Mouse (Mus musculus) cerebellum, adult 18-20 months (tissue): Measurements from ENCODE around the gene Synpo2.

Source experiments
- DNase-seq, 2 experiments: peaks; one replicate each; pipeline ENCODE4 v3.0.0; 2021

The Synpo2 gene

DNA sequence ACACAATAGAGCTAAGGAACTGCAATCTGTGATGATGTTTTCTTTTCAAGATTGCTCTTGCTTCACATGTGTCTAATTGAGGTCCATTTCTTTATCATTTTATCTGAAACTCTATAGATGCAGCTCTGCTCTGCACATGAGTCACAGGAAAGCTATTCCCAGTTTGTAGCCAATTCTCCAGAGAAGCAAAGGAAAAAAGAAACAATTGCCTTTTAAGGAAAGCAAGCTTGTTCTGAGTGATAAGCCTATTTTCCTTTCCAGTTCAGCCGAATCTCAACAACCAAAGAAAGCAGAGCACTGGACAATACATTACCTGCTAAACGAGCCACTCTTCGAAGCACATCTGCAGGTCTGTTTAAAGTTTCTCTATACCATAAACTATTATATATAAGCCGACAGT is 31.3 kb downstream of the Synpo2 start:
- no peak for DNase-seq

DNA sequence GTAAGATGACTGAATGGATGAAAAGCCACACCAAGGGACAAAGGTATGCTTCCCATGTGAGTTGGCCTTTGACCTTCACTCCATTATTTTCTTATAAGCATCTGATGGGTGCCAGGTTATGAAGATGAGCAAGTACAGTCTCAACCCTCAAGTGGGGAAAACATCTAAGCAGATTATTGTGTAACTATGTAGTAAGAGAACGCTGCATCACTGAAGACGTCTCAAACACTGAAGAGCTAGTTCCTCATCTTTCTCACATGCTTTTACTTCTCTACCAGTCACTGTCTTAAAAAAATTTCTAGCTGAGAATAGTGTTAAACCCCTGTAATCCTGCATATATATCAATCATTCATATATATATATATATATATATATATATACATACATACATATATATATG is 34.2 kb downstream of the Synpo2 start:
- no peak for DNase-seq

DNA sequence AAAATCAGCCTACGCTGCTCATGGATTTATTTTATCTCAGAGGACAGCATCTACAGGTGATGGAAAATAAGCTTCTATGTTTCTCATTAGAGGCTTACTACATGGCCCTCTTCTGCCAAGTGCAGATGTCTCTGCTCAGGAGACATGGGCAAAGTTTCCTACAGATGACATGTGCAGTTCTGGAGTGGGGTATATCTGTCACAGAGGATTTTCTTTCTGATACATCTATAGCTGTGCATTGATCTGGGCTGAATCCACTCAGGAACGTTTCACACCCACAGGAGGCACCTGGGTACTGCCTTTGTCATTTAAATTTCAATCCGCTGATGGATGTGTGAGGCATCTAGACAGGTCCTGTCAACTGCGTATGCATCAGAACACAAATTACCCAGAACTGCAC is 42.2 kb downstream of the Synpo2 start:
- no peak for DNase-seq

DNA sequence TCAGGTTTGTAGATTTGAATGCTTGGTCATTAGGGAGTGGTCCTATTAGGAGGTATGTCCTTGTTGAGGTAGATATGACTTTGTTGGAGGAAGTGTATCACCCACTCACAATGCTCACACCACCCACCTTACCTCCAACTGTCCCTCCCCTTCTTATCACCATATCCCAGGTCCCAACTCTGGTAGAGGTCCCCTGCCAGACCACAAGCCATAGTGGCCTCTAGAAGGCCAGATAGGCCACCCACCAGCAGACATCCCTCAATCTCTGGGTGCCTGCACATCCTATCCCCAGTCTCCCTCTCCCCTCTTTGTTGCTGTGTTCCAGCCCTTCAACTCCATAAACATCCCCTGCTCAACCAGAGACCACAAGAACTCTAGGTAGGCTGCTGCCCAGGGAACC is 44.3 kb downstream of the Synpo2 start:
- no peak for DNase-seq

DNA sequence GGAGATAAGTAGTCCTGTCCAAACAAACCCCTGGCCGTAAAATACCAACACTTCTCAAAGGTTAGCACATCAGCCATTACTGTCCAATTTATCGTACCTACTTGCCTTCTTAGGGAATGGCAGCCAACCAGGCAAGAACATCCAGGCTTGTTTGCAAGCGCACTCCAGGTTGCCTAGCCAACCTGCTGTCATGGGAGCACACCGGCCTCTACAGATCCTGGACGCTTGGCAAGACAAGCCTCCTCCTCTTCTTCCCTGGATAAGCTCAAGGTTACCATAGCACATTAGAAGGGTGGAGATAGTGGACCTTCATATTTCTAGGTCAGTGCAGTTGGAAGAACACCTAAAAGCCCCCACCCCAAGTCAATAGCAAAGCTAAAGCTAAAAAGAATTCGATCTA is 45.6 kb downstream of the Synpo2 start:
- no peak for DNase-seq

DNA sequence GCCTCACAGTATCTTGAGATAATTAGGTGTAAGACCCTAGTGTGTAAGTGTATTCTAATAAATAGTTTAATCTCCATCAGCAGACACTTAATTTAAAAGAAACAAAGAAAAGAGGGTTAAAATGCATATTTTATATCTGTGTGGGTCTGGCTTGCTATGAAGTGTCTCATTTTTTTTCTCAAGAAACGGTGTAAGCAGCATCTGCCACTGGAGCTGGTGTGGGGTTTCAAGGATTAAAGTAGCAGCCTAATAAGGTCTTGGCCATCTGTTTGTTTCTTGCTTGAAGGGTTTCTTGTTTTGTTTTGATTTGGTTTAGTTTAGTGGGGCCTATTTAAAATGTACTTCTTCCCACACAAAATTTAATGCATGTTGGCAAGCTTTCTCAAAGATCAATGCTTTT is 46.1 kb downstream of the Synpo2 start:
- DNase-seq = no peak

DNA sequence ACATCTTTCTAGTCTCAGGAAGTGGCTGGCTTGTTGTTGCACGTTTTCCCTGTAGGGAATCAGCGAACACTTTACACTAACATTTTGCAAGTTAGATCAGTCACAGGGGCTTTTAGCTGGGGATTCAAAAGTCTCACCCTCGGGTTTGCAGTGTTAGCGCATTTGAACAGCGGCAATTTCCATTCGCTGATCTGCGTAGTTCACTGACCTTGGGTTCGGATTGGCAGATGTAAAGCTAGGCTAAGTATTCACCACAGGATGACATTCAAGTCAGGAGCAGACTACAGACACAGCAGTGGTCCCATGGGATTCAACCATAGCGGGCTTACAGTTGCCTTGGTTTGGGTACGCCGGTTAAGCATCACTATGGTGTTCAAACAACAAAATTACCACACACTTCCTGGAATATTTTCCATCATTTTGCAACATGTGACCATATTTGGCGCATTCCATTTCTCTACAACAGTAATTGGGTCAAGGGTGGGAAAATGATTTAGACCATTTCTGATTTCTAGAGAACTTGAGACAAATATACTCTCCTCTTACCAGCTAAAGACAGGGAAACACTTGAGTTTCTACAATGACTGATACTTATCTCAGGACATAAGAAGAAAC is 47.2 kb downstream of the Synpo2 start:
- no peak for DNase-seq

DNA sequence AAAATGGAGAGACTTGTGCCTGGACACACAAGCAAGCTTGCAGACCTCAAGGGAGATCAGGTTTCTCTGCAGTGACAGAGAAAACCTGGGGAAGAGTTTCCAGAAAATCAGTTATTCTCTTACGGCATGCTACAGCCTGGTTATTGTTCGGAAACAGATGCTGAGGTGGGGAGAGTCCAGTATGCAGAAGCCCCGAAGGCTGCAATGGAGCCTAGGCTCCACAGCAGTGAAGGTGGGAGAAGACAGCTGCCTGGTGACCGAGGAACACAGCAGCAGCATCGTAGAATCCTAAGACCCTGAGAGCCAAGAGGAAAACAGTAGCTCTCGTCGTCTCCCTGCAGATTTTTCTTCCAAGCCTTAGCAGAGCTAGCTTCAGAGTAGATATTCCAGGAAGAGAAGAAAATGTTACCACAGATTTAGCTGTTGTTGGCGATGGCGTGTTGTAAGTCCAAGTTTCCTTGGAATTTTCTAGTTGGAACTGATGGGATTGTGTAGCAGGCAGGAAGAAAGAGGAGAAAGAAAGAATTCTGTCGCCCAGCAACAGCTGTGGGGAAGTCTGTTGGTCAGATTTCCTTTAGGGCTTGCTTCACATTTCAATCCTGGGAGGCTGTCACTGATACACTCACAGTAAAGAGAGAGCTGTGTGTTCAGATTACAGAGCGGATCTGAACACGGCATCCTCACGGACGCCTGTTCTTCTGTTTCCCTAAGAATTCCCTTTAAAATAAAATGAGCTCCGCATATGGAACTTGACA is 48.4 kb downstream of the Synpo2 start:
- DNase-seq = no peak

DNA sequence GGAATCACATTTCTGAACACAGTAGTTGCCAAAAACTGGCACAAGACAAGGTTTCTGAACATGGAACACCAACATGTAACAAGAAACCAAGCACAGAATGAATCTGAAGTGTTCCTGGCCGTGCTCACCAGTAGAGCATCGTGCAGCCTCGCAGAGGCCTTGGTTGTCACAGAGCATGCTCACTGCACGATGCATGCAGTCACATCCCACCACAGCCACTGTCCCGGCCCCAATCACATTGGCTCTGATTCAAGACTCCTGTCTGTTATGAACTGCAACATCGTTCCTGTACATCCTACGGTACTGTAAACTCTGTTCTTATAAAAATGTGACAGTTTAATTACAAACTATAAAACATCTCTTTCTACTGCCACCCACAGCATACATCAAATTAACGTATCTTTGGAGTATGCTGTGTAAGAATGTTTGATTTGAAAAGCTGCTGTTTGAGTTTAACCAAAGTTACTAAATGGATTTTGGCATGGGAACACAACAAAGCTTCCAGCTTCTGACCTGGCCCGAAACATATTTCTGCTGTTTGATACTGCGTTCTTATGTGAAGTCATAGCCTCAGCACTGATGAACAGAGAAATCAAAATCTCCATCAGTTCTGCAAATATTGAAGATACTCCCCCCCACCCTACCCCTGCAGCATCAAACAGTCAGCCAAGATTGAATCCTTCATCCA is 50.6 kb downstream of the Synpo2 start:
- DNase-seq = no peak

DNA sequence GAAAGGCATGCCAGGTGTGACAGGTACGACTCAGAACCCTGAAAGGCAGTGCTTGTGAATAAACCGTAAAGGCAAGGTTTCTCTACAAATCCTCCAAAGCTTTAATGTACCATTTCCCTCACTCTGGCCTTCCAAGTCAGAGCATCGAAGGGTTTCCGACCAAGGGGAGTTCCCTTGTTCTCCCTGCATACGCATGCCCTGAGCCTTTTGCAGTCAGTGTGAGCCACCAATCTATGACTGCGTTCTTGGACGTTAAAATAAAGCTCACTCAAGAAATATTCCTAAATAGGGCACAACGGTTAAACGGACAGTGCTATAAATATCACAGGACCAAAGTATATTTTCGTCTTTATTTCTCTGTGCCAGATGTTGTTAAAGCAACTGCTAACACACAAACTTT is 51.7 kb downstream of the Synpo2 start:
- no peak for DNase-seq

DNA sequence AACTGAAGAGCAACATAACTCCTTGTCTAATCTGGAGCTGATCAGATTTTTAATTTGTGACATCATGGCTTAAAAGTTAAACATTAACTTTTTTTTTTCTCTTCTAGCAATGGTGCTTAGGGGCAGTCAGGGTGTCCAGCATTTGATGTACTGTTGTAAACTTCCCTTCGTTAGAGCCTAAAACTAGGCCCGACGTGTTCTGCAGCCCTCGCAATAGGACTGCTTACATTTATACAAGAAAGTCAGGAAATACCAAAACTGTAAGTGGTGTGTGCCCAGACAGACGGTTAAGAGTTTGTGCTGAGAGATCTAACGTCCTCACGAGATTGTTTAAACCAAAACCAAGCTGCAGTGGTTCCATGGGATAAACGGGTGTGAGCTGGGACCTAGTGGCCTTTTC is 56.4 kb downstream of the Synpo2 start:
- DNase-seq = no peak

DNA sequence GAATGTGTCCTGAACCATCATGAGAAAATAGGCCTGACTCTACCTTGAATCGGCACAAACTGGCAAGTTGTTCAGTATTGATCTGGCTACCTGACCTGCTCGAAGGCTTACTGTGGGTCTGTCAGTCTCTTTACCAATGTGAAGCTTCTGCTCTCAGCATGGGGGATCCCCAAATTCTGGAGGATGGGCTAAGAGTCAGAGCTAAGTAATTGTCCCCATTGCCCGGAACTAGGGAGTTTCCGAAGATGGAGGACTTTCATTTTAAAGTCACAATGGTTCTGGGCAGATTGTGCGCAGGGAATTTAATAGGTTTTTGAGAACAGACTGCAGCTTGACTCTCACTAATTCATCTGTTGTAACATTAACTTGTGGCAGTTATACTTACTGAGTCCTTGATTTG is 56.9 kb downstream of the Synpo2 start:
- DNase-seq = no peak

DNA sequence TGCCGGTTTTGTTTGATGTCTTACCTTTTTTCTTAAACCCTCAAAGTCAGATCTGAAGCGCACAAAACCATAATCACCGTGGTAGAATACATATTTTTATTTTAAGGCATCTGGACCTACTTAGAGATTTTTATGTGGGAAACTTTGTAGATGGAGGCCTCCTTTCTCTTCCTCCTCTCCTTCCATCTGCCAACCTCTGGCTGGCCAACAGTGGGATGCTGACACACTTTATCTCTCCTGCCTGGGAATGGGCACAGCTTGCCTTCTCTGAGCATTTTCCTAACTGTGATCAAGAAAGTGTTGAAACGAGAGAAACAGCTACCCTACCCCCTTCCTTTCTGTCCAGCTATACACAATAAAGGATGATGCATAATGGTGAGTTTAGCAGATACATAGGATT is 57.5 kb downstream of the Synpo2 start:
- DNase-seq = no peak

DNA sequence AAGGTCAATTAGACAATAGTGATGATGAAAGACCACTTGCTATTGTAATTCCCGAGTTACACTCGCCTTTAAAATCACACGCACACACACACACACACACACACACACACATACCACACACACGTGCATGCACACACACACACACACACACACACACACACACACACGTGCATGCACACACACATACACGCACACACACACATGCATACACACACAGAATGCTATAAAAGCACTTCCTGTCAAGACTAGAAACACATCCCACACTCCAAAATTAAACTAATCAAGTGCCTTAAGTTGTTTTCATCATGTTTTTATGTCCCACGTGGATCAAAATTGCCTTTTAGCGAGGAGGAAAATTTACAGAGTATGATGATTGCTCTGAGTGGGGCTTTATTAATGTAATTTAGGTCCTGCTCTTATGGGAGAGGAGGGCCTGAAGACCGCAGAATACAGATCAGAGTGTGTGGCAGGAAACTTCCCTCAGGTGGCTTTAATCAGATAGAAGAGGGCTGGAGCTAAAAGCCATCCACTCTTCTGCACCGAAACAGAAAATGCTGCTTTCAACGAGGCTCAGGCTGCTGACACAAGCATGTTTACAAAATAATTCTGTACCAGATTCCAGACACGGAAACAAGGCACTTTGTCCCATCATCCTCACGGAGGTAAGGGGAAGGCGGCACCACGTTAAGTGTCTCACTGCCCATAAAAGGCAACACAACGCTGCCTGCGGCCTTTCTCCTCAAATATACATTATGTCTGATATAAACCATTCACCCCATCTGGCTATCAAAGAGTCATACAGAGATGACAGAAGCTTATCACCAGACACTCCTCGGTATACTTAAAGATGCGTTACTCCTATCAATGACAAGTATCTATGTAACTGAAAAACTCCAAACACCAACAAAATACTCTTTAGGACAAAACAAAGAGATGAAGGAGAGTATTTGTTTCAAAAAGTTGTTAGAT is 59.3 kb downstream of the Synpo2 start:
- no peak for DNase-seq

DNA sequence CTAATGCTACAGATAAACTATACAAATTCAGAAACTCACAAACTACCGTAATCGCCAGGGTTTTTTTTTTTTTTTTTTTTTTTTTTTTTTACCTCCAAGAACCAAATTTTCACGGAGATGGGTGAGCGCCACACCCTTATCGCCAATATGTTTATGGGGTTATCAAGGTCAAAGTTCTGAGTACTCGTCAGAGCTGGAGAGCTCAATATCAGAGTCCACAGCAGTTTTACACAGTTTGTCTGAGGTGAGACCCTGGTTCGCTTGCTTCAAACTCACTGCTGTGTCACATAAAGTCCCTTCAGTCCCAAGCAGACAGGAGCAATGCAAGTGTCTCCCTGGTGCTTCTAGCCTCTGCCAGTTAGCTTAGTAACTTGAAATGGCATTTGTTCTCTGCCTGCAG is 60.8 kb downstream of the Synpo2 start:
- DNase-seq = no peak

DNA sequence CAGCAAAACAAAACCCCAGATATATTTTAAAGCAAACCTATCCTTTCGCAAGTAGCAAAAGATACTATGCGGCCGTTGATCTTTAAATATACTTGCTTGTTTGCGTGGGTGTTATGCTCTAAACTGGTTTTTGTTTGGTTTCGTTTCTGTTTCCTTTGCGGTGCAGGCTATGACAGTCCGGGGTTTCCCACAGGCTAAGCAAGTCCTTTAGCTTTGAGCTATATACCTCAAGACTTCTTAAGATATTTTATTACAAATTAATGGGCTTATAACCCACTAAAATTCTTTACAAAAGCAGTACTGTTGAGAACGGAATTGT is 61.6 kb downstream of the Synpo2 start:
- DNase-seq = no peak

DNA sequence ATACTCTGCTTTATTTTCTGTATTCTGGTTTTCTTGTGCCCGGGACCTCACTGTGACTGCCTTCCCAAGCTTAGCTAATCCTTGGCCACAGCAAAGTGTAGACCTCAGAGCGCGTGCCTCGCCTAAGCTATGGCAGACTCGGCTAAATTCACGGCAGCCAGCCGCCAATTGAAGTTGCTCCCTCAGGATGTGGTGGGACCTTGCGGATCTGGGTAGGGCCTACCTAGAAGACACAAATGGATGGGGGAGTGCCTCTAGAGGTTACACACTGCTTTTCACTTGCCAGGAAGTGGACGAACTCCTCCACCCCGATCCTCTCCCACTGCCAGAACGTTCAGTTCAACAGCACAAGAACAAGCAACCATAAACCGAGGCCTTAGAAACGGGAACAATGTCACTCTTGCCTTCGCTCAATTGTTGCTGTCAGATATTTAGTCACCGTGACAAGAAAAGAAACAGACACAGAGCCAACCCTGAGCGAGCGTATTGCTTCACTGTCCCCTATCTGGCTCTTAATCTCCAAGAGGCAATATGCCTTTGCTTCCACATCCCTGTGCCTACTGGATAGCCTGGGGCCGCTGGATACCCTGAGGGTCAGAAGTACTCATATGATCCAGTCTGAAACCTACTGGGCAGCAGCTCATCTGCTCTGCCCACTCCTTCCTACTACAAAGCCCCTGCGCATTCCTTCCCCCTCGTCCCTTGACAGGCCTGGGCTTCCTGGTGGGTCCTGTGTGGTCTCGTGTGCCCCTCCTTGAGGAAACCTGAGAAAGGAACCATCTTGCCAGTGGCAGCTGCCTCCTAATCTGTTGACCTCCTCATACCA is 62.2 kb downstream of the Synpo2 start:
- no peak for DNase-seq

DNA sequence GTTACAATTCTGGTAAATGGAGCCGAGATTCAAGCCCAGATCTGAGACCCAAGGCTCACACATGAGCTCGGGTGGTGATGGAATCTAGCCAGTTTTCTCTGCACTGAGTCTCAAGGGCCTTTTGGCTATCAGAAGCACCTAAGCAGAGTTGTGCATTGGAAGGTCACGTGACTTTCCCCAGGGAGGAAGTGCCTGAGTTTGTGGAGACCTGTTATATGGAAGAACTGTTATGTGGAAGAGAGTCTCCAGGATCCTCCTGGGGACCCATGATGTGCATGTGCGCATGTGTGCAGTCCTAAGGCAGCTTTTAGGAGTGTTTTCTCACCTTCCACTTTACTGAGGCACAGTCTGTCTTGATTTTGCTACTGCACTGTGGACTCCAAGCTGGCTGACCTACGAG is 63.8 kb downstream of the Synpo2 start:
- DNase-seq = no peak

DNA sequence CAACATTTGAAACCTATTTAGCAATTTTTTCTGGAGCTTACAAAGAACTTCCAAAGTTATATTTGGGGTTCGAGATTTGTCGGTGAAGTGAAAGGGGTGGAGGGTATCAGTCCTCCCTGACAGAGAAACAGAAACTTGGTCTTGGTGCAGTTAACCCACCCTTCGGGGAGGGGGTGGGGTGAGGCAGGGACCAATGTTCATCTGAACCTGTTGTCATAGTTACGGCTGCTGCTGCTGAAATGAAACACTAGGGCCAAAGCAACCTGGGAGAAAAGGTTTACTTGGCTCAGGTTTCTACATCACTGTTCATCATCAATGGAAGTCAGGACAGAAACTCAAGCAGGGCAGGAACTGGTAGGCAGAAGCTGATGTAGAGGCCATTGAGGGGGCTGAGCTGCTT is 66.6 kb downstream of the Synpo2 start:
- DNase-seq = no peak

DNA sequence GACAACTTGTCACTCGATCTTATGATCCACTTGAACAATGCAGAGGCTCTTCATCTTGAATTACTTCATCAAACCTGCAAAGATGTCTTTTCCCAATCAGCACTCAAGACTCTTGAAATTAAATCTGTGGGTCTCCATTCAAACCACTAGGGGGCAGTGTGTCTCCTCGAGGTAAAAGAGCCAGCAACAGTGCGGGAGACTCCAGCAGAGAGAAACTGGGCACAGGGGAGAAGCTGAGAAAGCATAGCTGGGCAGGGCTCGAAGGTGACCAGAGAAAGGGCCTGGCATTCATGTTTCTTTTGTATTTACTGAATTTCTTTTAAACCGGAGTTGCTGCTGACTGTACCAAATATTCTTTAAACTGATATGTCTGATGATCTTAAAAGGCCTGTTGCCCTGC is 67.1 kb downstream of the Synpo2 start:
- DNase-seq = peak; percentile 41 to 58

DNA sequence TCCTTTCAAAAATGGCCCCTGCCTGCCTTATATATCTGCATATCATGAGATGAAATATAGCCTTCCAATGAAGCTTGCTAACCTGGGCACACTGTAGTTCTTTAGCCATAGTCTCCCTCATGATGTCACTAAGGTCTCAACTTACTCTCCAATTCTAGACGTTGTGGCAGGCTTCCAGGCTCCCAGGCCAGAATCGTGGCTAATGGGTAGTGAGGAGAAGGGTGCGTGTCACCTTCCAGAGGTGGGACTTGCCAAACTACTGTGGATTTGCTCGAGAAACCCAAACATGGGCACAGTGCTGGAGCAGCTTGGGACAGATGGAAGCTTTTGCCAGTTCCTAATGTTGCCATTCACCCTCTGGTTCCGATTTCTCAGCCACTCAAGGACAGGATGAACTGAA is 69.5 kb downstream of the Synpo2 start:
- DNase-seq = no peak

DNA sequence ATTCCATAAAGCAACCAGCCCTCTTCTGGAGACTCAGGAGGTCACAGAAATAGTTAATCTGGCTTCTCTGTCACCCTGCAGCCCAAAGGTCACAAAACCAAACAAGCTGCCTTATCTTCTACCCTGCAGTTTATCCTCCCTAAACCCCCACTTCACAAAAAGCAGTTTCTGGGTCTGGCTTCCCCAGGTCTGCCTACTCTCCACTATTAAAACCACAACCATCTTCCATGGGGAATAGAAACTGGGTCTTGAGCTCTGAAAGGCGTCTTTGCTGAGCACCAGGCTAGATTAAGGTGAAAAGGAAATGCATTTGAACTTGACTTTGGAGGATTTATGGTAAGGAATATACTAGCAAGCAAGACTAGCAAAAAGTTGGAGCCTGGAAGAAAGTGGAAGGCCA is 71.8 kb downstream of the Synpo2 start:
- no peak for DNase-seq

DNA sequence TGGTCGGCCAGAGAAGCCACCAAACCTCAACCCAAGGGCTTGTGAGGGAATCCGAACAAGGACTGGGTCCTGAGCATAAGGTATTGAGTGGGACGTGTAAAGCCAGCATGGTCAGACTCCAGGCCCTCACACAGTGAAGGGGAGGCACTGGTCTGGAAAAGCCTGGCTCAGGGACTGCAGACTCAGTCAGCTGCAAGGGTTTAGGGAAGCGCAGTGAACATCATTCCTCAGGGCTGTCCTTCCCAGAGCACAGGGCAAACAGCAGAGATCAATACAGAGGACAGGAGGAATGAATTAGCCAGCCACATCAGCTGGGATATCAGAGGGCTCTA is 72.8 kb downstream of the Synpo2 start:
- no peak for DNase-seq
